Mouse (Mus musculus): ENCODE measurements around the gene Parp6. TPM values are rescaled to one million over a fixed set of nuclear protein-coding genes. Genes with fewer than 3 reads are reported as not detected.

Parp6 gene
- polyA plus RNA-seq, 1 experiment from 2014 or later, result 24.1 TPM

GRCm38 (mm10) chr9:59589703-59590439, 27.2 kb upstream of the Parp6 start:
- H3K36me3 ChIP-seq (ENCODE audit: control insufficient read depth, insufficient read depth), result no peaks in the 10 kb centered on the region
- H3K4me1 ChIP-seq (ENCODE audit: control insufficient read depth, insufficient read depth, low read length), result no peaks in the 10 kb centered on the region
- H3K27ac ChIP-seq (ENCODE audit: low read length), result no peak overlapping the region
- ATAC-seq (replicated peaks; ENCODE audit: extremely low read depth, insufficient read depth, low FRiP score), result no peak
- 60% methylated on average over 10 of the region's 10 CpGs for WGBS
- no peak overlapping the region for H3K4me3 ChIP-seq (ENCODE audit: low read length)
- no peak overlapping the region for H3K9ac ChIP-seq (ENCODE audit: low read length)
- no peak overlapping the region for H3K4me2 ChIP-seq (ENCODE audit: low read depth, low read length)
- H3K27me3 ChIP-seq (ENCODE audit: control insufficient read depth, insufficient read depth, low read length), result peaks cover 13% of the 10 kb centered on the region
- no peaks in the 10 kb centered on the region for H3K9me3 ChIP-seq (replicated peaks; ENCODE audit: control insufficient read depth, low read length)

GRCm38 (mm10) chr9:59601661-59602060, 15.4 kb upstream of the Parp6 start:
- 64% methylated on average over 8 of the region's 8 CpGs for WGBS
- no peaks in the 10 kb centered on the region for H3K4me1 ChIP-seq (ENCODE audit: control insufficient read depth, insufficient read depth, low read length)
- H3K4me3 ChIP-seq (ENCODE audit: low read length), result no peak overlapping the region
- no peak overlapping the region for H3K27ac ChIP-seq (ENCODE audit: low read length)
- H3K27me3 ChIP-seq (ENCODE audit: control insufficient read depth, insufficient read depth, low read length), result peaks cover 34% of the 10 kb centered on the region
- H3K36me3 ChIP-seq (ENCODE audit: control insufficient read depth, insufficient read depth), result no peaks in the 10 kb centered on the region
- no peak overlapping the region for H3K9ac ChIP-seq (ENCODE audit: low read length)
- ATAC-seq (replicated peaks; ENCODE audit: extremely low read depth, insufficient read depth, low FRiP score), result no peak
- H3K9me3 ChIP-seq (replicated peaks; ENCODE audit: control insufficient read depth, low read length), result no peaks in the 10 kb centered on the region
- no peak overlapping the region for H3K4me2 ChIP-seq (ENCODE audit: low read depth, low read length)

- Histone ChIP-seq H3K9me3 (replicated peaks; ENCODE audit: control insufficient read depth, low read length) (no peaks in the 10 kb centered on the region), H3K27ac (ENCODE audit: low read length) (no peak overlapping the region), H3K4me1 (ENCODE audit: control insufficient read depth, insufficient read depth, low read length) (no peaks in the 10 kb centered on the region), H3K27me3 (ENCODE audit: control insufficient read depth, insufficient read depth, low read length) (peaks cover 32% of the 10 kb centered on the region), H3K4me3 (ENCODE audit: low read length) (no peak overlapping the region), H3K4me2 (ENCODE audit: low read depth, low read length) (no peak overlapping the region), H3K9ac (ENCODE audit: low read length) (no peak overlapping the region), H3K36me3 (ENCODE audit: control insufficient read depth, insufficient read depth) (no peaks in the 10 kb centered on the region)
- 56% methylated on average over 6 of the region's 6 CpGs for WGBS
- no peak for ATAC-seq (replicated peaks; ENCODE audit: extremely low read depth, insufficient read depth, low FRiP score)
These were observed 11.1 kb upstream of the Parp6 start for GRCm38 (mm10) chr9:59605967-59606366.

- H3K36me3 ChIP-seq (ENCODE audit: control insufficient read depth, insufficient read depth), result no peaks in the 10 kb centered on the region
- ATAC-seq (replicated peaks; ENCODE audit: extremely low read depth, insufficient read depth, low FRiP score), result no peak
- 81% methylated on average over 2 of the region's 2 CpGs for WGBS
- H3K27ac ChIP-seq (ENCODE audit: low read length), result no peak overlapping the region
- no peak overlapping the region for H3K4me3 ChIP-seq (ENCODE audit: low read length)
- no peaks in the 10 kb centered on the region for H3K27me3 ChIP-seq (ENCODE audit: control insufficient read depth, insufficient read depth, low read length)
- no peaks in the 10 kb centered on the region for H3K4me1 ChIP-seq (ENCODE audit: control insufficient read depth, insufficient read depth, low read length)
- no peak overlapping the region for H3K4me2 ChIP-seq (ENCODE audit: low read depth, low read length)
- no peaks in the 10 kb centered on the region for H3K9me3 ChIP-seq (replicated peaks; ENCODE audit: control insufficient read depth, low read length)
- no peak overlapping the region for H3K9ac ChIP-seq (ENCODE audit: low read length)
These were observed 6.1 kb upstream of the Parp6 start for GRCm38 (mm10) chr9:59610950-59611349.

- WGBS, result 88% methylated on average over 2 of the region's 2 CpGs
- Histone ChIP-seq H3K4me3 (ENCODE audit: low read length) (no peak overlapping the region), H3K27me3 (ENCODE audit: control insufficient read depth, insufficient read depth, low read length) (no peaks in the 10 kb centered on the region), H3K27ac (ENCODE audit: low read length) (no peak overlapping the region), H3K4me1 (ENCODE audit: control insufficient read depth, insufficient read depth, low read length) (peaks cover 15% of the 10 kb centered on the region), H3K9me3 (replicated peaks; ENCODE audit: control insufficient read depth, low read length) (no peaks in the 10 kb centered on the region), H3K4me2 (ENCODE audit: low read depth, low read length) (no peak overlapping the region), H3K36me3 (ENCODE audit: control insufficient read depth, insufficient read depth) (no peaks in the 10 kb centered on the region), H3K9ac (ENCODE audit: low read length) (no peak overlapping the region)
- ATAC-seq (replicated peaks; ENCODE audit: extremely low read depth, insufficient read depth, low FRiP score), result no peak
These were observed 1.3 kb upstream of the Parp6 start for GRCm38 (mm10) chr9:59615797-59616196.

- peak overlapping the region; percentile 92 for H3K27ac ChIP-seq (ENCODE audit: low read length)
- ATAC-seq (replicated peaks; ENCODE audit: extremely low read depth, insufficient read depth, low FRiP score), result no peak; the same call in 1 of the 2 replicates
- H3K36me3 ChIP-seq (ENCODE audit: control insufficient read depth, insufficient read depth), result peaks cover 4% of the 10 kb centered on the region
- H3K9ac ChIP-seq (ENCODE audit: low read length), result peak overlapping the region; percentile 91
- H3K9me3 ChIP-seq (replicated peaks; ENCODE audit: control insufficient read depth, low read length), result no peaks in the 10 kb centered on the region
- H3K4me3 ChIP-seq (ENCODE audit: low read length), result peak overlapping the region; percentile 83
- under 1% methylated on average over 57 of the region's 58 CpGs for WGBS
- H3K4me1 ChIP-seq (ENCODE audit: control insufficient read depth, insufficient read depth, low read length), result peaks cover 15% of the 10 kb centered on the region
- H3K4me2 ChIP-seq (ENCODE audit: low read depth, low read length), result peak overlapping the region; percentile 82
- H3K27me3 ChIP-seq (ENCODE audit: control insufficient read depth, insufficient read depth, low read length), result no peaks in the 10 kb centered on the region
These were observed 356 bp downstream of the Parp6 start for GRCm38 (mm10) chr9:59617307-59617973.

GRCm38 (mm10) chr9:59638372-59638771, 21.3 kb downstream of the Parp6 start:
- Histone ChIP-seq H3K27ac (ENCODE audit: low read length) (no peak overlapping the region), H3K9me3 (replicated peaks; ENCODE audit: control insufficient read depth, low read length) (no peaks in the 10 kb centered on the region), H3K4me1 (ENCODE audit: control insufficient read depth, insufficient read depth, low read length) (no peaks in the 10 kb centered on the region), H3K27me3 (ENCODE audit: control insufficient read depth, insufficient read depth, low read length) (no peaks in the 10 kb centered on the region), H3K9ac (ENCODE audit: low read length) (no peak overlapping the region), H3K4me2 (ENCODE audit: low read depth, low read length) (no peak overlapping the region), H3K36me3 (ENCODE audit: control insufficient read depth, insufficient read depth) (peaks cover 42% of the 10 kb centered on the region), H3K4me3 (ENCODE audit: low read length) (no peak overlapping the region)
- no peak for ATAC-seq (replicated peaks; ENCODE audit: extremely low read depth, insufficient read depth, low FRiP score)
- 73% methylated on average over 1 of the region's 1 CpGs for WGBS

- no peaks in the 10 kb centered on the region for H3K9me3 ChIP-seq (replicated peaks; ENCODE audit: control insufficient read depth, low read length)
- 92% methylated on average over 4 of the region's 4 CpGs for WGBS
- H3K27me3 ChIP-seq (ENCODE audit: control insufficient read depth, insufficient read depth, low read length), result no peaks in the 10 kb centered on the region
- H3K4me3 ChIP-seq (ENCODE audit: low read length), result no peak overlapping the region
- H3K9ac ChIP-seq (ENCODE audit: low read length), result no peak overlapping the region
- no peak overlapping the region for H3K27ac ChIP-seq (ENCODE audit: low read length)
- no peak for ATAC-seq (replicated peaks; ENCODE audit: extremely low read depth, insufficient read depth, low FRiP score)
- H3K4me2 ChIP-seq (ENCODE audit: low read depth, low read length), result no peak overlapping the region
- peaks cover 31% of the 10 kb centered on the region for H3K36me3 ChIP-seq (ENCODE audit: control insufficient read depth, insufficient read depth)
- no peaks in the 10 kb centered on the region for H3K4me1 ChIP-seq (ENCODE audit: control insufficient read depth, insufficient read depth, low read length)
These were observed 22.9 kb downstream of the Parp6 start for GRCm38 (mm10) chr9:59639936-59640335.

- Histone ChIP-seq H3K4me2 (ENCODE audit: low read depth, low read length) (no peak overlapping the region), H3K4me3 (ENCODE audit: low read length) (no peak overlapping the region), H3K36me3 (ENCODE audit: control insufficient read depth, insufficient read depth) (peaks cover 24% of the 10 kb centered on the region), H3K27me3 (ENCODE audit: control insufficient read depth, insufficient read depth, low read length) (no peaks in the 10 kb centered on the region), H3K9ac (ENCODE audit: low read length) (no peak overlapping the region), H3K27ac (ENCODE audit: low read length) (no peak overlapping the region), H3K9me3 (replicated peaks; ENCODE audit: control insufficient read depth, low read length) (no peaks in the 10 kb centered on the region), H3K4me1 (ENCODE audit: control insufficient read depth, insufficient read depth, low read length) (no peaks in the 10 kb centered on the region)
- 80% methylated on average over 2 of the region's 2 CpGs for WGBS
- ATAC-seq (replicated peaks; ENCODE audit: extremely low read depth, insufficient read depth, low FRiP score), result no peak
These were observed 24.2 kb downstream of the Parp6 start for GRCm38 (mm10) chr9:59641320-59641719.
